Mouse (Mus musculus) heart, postnatal 14 days (tissue): ENCODE results near the gene Asb1. TPM values are rescaled to one million over a fixed set of nuclear protein-coding genes. Genes with fewer than 3 reads are reported as not detected.

Experiments
- DNase-seq, 2 experiments: peaks; one replicate each; pipeline ENCODE4 v3.0.0; 2021 to 2022
- intact Hi-C: fragments of 180-260 bp; cut with DNase I; formaldehyde crosslinking; loops from one replicate; pipeline ENCODE4 v1.15.1; 2025
- total RNA-seq, 2 experiments: library from RNA; stranded (reverse); gene quantifications; 2 replicates each; pipeline ENCODE4 v1.2.3; 2021

The Asb1 gene
- total RNA-seq, 2 experiments from 2014 or later = 19.8 to 20.3 TPM

- intact Hi-C loops = no loop called here
- no peak for DNase-seq
These were observed 57.3 kb downstream of the Asb1 start for GRCm38 (mm10) chr1:91597611-91598010.

- DNase-seq = peak; percentile 53 to 72
- intact Hi-C loops = loop anchor here (5.0 to 10.0 kb wide), 2 partner anchors 154 to 276 kb away; no protein-coding TSS in a partner anchor
These were observed 60.5 kb downstream of the Asb1 start for GRCm38 (mm10) chr1:91600671-91601361.

- DNase-seq = peak; percentile 4 to 10
- intact Hi-C loops = loop anchor here (5.0 to 10.0 kb wide), 2 partner anchors 153 to 276 kb away; no protein-coding TSS in a partner anchor
These were observed 61.2 kb downstream of the Asb1 start for GRCm38 (mm10) chr1:91601362-91602096.

- intact Hi-C loops = loop anchor here (10.0 kb wide), 1 partner anchor 149 kb away; no protein-coding TSS in a partner anchor
- DNase-seq = no peak
These were observed 65.3 kb downstream of the Asb1 start for GRCm38 (mm10) chr1:91605632-91606031.

- no peak for DNase-seq
- intact Hi-C loops = loop anchor here (10.0 kb wide), 1 partner anchor 148 kb away; no protein-coding TSS in a partner anchor
These were observed 66.4 kb downstream of the Asb1 start for GRCm38 (mm10) chr1:91606701-91607100.

GRCm38 (mm10) chr1:91607141-91607540 lies 66.8 kb downstream of the Asb1 start:
- no peak for DNase-seq
- intact Hi-C loops = loop anchor here (10.0 kb wide), 1 partner anchor 148 kb away; no protein-coding TSS in a partner anchor

Other genes with a start within 250 kb of the Asb1 start
- gene Scly, start 242.2 kb upstream of the Asb1 start, total RNA-seq = 10 to 100 TPM; 11.4 to 15.6 TPM
- not detected for gene Espnl, start 218.5 kb upstream of the Asb1 start, total RNA-seq
- gene Klhl30, start 189.5 kb upstream of the Asb1 start, total RNA-seq = 10 to 100 TPM; 43.9 to 47.6 TPM
- under 1 TPM; 0.15 to 0.41 TPM for gene Erfe, start 174.1 kb upstream of the Asb1 start, total RNA-seq
- 10 to 100 TPM; 45.4 to 46.7 TPM for gene Ilkap, start 141.7 kb upstream of the Asb1 start, total RNA-seq
- 10 to 100 TPM; 16.8 to 20.1 TPM for gene Hes6, start 126.5 kb upstream of the Asb1 start, total RNA-seq
- 10 to 100 TPM; 12.3 to 18.9 TPM for gene Per2, start 81.2 kb upstream of the Asb1 start, total RNA-seq
- 1 to 10 TPM; 4.6 to 5.9 TPM for gene Traf3ip1, start 45.9 kb upstream of the Asb1 start, total RNA-seq